Mouse (Mus musculus): ENCODE data around the gene Tmem37. TPM values are rescaled to one million over a fixed set of nuclear protein-coding genes. Genes with fewer than 3 reads are reported as not detected.

The Tmem37 gene
- polyA plus RNA-seq, 2 experiments: 6.2 to 9.7 TPM

- H3K27me3 ChIP-seq (ENCODE audit: control insufficient read depth, insufficient read depth, low read length): no peaks in the 10 kb centered on the region
- 83% methylated on average over 8 of the region's 8 CpGs for WGBS
Observed at GRCm38 (mm10) chr1:120090880-120091570, 17.2 kb upstream of the Tmem37 start.

GRCm38 (mm10) chr1:120089180-120089579, 15.3 kb upstream of the Tmem37 start:
- H3K27ac ChIP-seq (replicated peaks; ENCODE audit: low read depth, low read length): no peak overlapping the region
- 23% methylated on average over 3 of the region's 5 CpGs for WGBS
- H3K4me1 ChIP-seq (ENCODE audit: control insufficient read depth, insufficient read depth, low read length): no peaks in the 10 kb centered on the region
- no peak overlapping the region for H3K4me2 ChIP-seq (replicated peaks; ENCODE audit: low read depth, low read length, severe bottlenecking)
- no peak for DNase-seq (ENCODE audit: low spot score)
- no peak overlapping the region for H3K4me3 ChIP-seq (replicated peaks; ENCODE audit: low read length)
- no peak for TF ChIP-seq POLR2A (IDR thresholded peaks at IDR 0.05; ENCODE audit: borderline replicate concordance, extremely low read depth, insufficient read depth, insufficient read length)
- ATAC-seq (ENCODE audit: low FRiP score, low read depth): no peak
- no peaks in the 10 kb centered on the region for H3K27me3 ChIP-seq (ENCODE audit: control insufficient read depth, insufficient read depth, low read length)
- no peaks in the 10 kb centered on the region for H3K36me3 ChIP-seq (ENCODE audit: control insufficient read depth, insufficient read depth, low read length)
- H3K9ac ChIP-seq (ENCODE audit: low read depth, low read length, severe bottlenecking): no peak overlapping the region
- H3K9me3 ChIP-seq (ENCODE audit: control insufficient read depth, low read length): no peaks in the 10 kb centered on the region

More at GRCm38 (mm10) chr1:120090880-120091570, 17.2 kb upstream of the Tmem37 start:
- no peak overlapping the region for H3K27ac ChIP-seq (replicated peaks; ENCODE audit: low read depth, low read length)
- no peaks in the 10 kb centered on the region for H3K9me3 ChIP-seq (ENCODE audit: control insufficient read depth, low read length)
- DNase-seq (ENCODE audit: low spot score): no peak
- no peaks in the 10 kb centered on the region for H3K4me1 ChIP-seq (ENCODE audit: control insufficient read depth, insufficient read depth, low read length)
- no peak for ATAC-seq (ENCODE audit: low FRiP score, low read depth)
- no peaks in the 10 kb centered on the region for H3K36me3 ChIP-seq (ENCODE audit: control insufficient read depth, insufficient read depth, low read length)
- H3K9ac ChIP-seq (ENCODE audit: low read depth, low read length, severe bottlenecking): no peak overlapping the region
- TF ChIP-seq POLR2A (IDR thresholded peaks at IDR 0.05; ENCODE audit: borderline replicate concordance, extremely low read depth, insufficient read depth, insufficient read length): no peak
- no peak overlapping the region for H3K4me2 ChIP-seq (replicated peaks; ENCODE audit: low read depth, low read length, severe bottlenecking)
- H3K4me3 ChIP-seq (replicated peaks; ENCODE audit: low read length): no peak overlapping the region

- 67% methylated on average over 13 of the region's 13 CpGs for WGBS
- no peak for TF ChIP-seq POLR2A (IDR thresholded peaks at IDR 0.05; ENCODE audit: borderline replicate concordance, extremely low read depth, insufficient read depth, insufficient read length)
- Histone ChIP-seq H3K4me2 (replicated peaks; ENCODE audit: low read depth, low read length, severe bottlenecking) (no peak overlapping the region), H3K27me3 (ENCODE audit: control insufficient read depth, insufficient read depth, low read length) (no peaks in the 10 kb centered on the region), H3K9ac (ENCODE audit: low read depth, low read length, severe bottlenecking) (no peak overlapping the region), H3K27ac (replicated peaks; ENCODE audit: low read depth, low read length) (no peak overlapping the region), H3K9me3 (ENCODE audit: control insufficient read depth, low read length) (no peaks in the 10 kb centered on the region), H3K36me3 (ENCODE audit: control insufficient read depth, insufficient read depth, low read length) (no peaks in the 10 kb centered on the region), H3K4me3 (replicated peaks; ENCODE audit: low read length) (no peak overlapping the region), H3K4me1 (ENCODE audit: control insufficient read depth, insufficient read depth, low read length) (peaks cover 3% of the 10 kb centered on the region; the same call in 1 of the 2 replicates)
- ATAC-seq (ENCODE audit: low FRiP score, low read depth): no peak
- DNase-seq (ENCODE audit: low spot score): no peak
Observed at GRCm38 (mm10) chr1:120086644-120087043, 12.8 kb upstream of the Tmem37 start.

GRCm38 (mm10) chr1:120085696-120086095, 11.8 kb upstream of the Tmem37 start:
- Histone ChIP-seq H3K27ac (replicated peaks; ENCODE audit: low read depth, low read length) (no peak overlapping the region), H3K4me2 (replicated peaks; ENCODE audit: low read depth, low read length, severe bottlenecking) (no peak overlapping the region), H3K27me3 (ENCODE audit: control insufficient read depth, insufficient read depth, low read length) (no peaks in the 10 kb centered on the region), H3K4me1 (ENCODE audit: control insufficient read depth, insufficient read depth, low read length) (peaks cover 3% of the 10 kb centered on the region; the same call in 1 of the 2 replicates), H3K9ac (ENCODE audit: low read depth, low read length, severe bottlenecking) (no peak overlapping the region), H3K9me3 (ENCODE audit: control insufficient read depth, low read length) (no peaks in the 10 kb centered on the region), H3K36me3 (ENCODE audit: control insufficient read depth, insufficient read depth, low read length) (no peaks in the 10 kb centered on the region), H3K4me3 (replicated peaks; ENCODE audit: low read length) (no peak overlapping the region)
- WGBS: 66% methylated on average over 3 of the region's 3 CpGs
- no peak for TF ChIP-seq POLR2A (IDR thresholded peaks at IDR 0.05; ENCODE audit: borderline replicate concordance, extremely low read depth, insufficient read depth, insufficient read length)
- no peak for ATAC-seq (ENCODE audit: low FRiP score, low read depth)
- DNase-seq (ENCODE audit: low spot score): no peak

- H3K4me3 ChIP-seq (replicated peaks; ENCODE audit: low read length): no peak overlapping the region
- H3K36me3 ChIP-seq (ENCODE audit: control insufficient read depth, insufficient read depth, low read length): no peaks in the 10 kb centered on the region
- TF ChIP-seq POLR2A (IDR thresholded peaks at IDR 0.05; ENCODE audit: borderline replicate concordance, extremely low read depth, insufficient read depth, insufficient read length): no peak
- no peaks in the 10 kb centered on the region for H3K9me3 ChIP-seq (ENCODE audit: control insufficient read depth, low read length)
- no peak overlapping the region for H3K27ac ChIP-seq (replicated peaks; ENCODE audit: low read depth, low read length)
- 36% methylated on average over 5 of the region's 5 CpGs for WGBS
- H3K4me2 ChIP-seq (replicated peaks; ENCODE audit: low read depth, low read length, severe bottlenecking): no peak overlapping the region
- no peak for ATAC-seq (ENCODE audit: low FRiP score, low read depth)
- DNase-seq (ENCODE audit: low spot score): no peak
- no peaks in the 10 kb centered on the region for H3K27me3 ChIP-seq (ENCODE audit: control insufficient read depth, insufficient read depth, low read length)
- H3K9ac ChIP-seq (ENCODE audit: low read depth, low read length, severe bottlenecking): no peak overlapping the region
- peaks cover 3% of the 10 kb centered on the region; the same call in 1 of the 2 replicates for H3K4me1 ChIP-seq (ENCODE audit: control insufficient read depth, insufficient read depth, low read length)
Observed at GRCm38 (mm10) chr1:120083921-120084517, 10.1 kb upstream of the Tmem37 start.

All from limb, embryonic 14.5 days (tissue).